Mouse (Mus musculus) gastrocnemius, postnatal 36 days (tissue): Measurements from ENCODE around the gene Tmtc4. TPM values are rescaled to one million over a fixed set of nuclear protein-coding genes. Genes with fewer than 3 reads are reported as not detected.

Experiments
- DNase-seq, 2 experiments: peaks; one replicate each; pipeline ENCODE4 v3.0.0; 2022
- intact Hi-C: fragments of 180-260 bp; cut with DNase I; formaldehyde crosslinking; loops from one replicate; pipeline ENCODE4 v1.15.1; 2025
- total RNA-seq, 2 experiments: library from RNA; stranded (reverse); gene quantifications; 2 replicates each; pipeline ENCODE4 v1.2.3; 2021

Gene Tmtc4
- total RNA-seq, 2 experiments from 2014 or later, result 3.0 to 4.0 TPM

DNA sequence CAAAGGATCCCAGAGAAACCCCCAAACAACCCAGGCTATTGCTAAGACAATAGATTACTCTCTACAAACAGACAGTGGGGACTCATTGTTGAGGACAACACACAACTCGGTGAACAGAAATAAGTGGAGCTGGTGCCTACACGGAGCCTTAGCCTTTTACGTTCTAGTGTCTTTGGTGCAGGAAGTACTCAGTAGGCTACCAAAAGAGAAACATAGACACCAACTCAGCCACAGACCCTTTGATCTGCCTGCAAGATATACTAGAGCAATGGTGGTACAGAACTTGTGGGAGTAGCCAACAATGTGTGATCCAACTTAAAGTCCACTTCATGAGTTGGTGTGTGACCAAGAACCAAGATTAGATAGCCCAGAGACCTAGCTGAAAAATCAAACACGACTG lies 75.8 kb downstream of the Tmtc4 start:
- intact Hi-C loops, result no loop called here
- DNase-seq, result no peak

GRCm38 (mm10) chr14:122905007-122905406 lies 78.8 kb downstream of the Tmtc4 start:
- intact Hi-C loops, result no loop called here
- no peak for DNase-seq

DNA sequence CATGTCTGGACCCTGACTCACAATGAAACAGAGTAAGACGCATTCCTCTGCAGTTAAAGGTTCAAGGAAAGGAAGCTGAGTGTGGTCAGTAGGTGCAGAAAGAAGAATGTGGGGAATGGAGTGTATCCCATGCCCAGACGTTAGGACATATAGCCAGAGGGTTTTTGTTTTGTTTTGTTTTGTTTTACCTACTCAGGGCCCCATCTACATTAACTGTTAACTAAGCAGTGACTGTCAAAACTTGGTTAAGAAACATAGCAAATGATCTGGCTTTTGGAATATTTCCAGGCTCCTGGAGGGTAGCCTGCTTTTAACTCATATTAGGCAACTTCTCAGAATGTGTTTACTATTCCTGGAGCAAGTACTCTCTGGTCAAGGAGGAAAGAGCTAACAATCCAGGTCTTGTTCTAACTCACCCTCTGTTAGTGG lies 79.9 kb downstream of the Tmtc4 start:
- intact Hi-C loops, result no loop called here
- no peak for DNase-seq

- intact Hi-C loops, result no loop called here
These were observed 81.0 kb downstream of the Tmtc4 start for GRCm38 (mm10) chr14:122902884-122903283.

GRCm38 (mm10) chr14:122902136-122902535 lies 81.7 kb downstream of the Tmtc4 start:
- DNase-seq, result no peak
- intact Hi-C loops, result no loop called here

More at GRCm38 (mm10) chr14:122902884-122903283, 81.0 kb downstream of the Tmtc4 start:
- DNase-seq, result peak; percentile 38 to 49

- DNase-seq, result no peak
- intact Hi-C loops, result no loop called here
These were observed 82.1 kb downstream of the Tmtc4 start for GRCm38 (mm10) chr14:122901715-122902114.

- intact Hi-C loops, result no loop called here
- DNase-seq, result no peak
These were observed 82.7 kb downstream of the Tmtc4 start for GRCm38 (mm10) chr14:122901177-122901576.

DNA sequence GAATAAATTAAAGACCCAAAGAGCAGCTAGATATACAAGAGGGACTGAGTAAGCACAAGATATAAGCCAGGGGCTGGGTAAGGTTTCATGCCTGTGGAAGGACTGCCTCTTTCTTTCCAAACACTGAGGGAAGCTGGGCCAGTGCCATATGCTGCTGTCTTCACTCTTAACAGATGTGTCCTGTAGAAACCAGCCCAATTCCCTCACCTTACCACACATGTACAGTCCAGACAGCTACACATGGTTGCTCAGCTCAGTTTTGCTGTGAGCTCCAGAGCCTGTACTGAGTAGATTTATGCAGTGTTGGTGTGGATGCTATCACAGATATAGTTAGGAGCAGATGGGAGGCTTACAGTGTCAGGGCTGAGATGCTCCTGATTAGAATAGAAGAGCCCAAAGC lies 83.2 kb downstream of the Tmtc4 start:
- peak in 1 of 2 experiments; percentile 9 for DNase-seq
- intact Hi-C loops, result no loop called here

DNA sequence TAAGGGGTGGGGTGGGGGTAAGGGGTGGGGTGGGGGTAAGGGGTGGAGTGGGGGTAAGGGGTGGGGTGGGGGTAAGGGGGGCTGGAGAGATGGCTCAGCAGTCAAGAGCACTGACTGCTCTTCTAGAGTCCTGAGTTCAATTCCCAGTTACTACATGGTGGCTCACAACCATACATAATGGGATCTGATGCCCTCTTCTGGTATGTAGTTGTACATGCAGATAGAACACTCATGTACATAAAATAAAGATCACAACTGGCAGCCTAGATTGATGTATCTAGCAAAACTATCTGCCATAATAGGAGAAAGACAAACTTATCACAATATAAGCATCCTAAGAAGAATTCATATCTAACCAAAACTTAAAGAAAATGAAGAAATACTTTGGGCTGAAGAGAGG lies 85.3 kb downstream of the Tmtc4 start:
- intact Hi-C loops, result no loop called here
- no peak for DNase-seq

GRCm38 (mm10) chr14:122896106-122896505 lies 87.7 kb downstream of the Tmtc4 start:
- intact Hi-C loops, result no loop called here
- no peak for DNase-seq

- no peak for DNase-seq
- intact Hi-C loops, result no loop called here
These were observed 92.3 kb downstream of the Tmtc4 start for GRCm38 (mm10) chr14:122891470-122891968.

DNA sequence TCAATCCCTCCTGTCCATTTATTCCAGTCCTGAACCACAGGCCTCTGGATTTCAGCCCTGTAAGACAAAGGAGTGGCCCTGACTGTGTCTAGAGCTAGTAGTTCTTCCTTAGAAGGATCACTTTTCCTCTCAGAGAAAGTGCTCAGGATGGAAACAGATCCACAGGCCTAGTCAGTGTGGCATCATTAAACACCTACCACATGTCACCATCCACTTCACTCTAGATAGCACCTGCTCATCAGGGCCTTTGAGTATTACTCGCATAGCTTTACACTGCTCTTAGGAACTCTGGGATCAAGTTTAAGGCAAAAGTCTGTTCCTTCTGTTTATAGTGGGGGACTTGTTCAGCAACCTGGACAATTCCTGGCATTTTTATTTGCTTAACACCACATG lies 95.4 kb downstream of the Tmtc4 start:
- DNase-seq, result no peak
- intact Hi-C loops, result loop anchor here (10.0 kb wide), 1 partner anchor 694 kb away; no protein-coding TSS in a partner anchor

- intact Hi-C loops, result loop anchor here (10.0 kb wide), 1 partner anchor 693 kb away; no protein-coding TSS in a partner anchor
- no peak for DNase-seq
These were observed 95.9 kb downstream of the Tmtc4 start for GRCm38 (mm10) chr14:122887702-122888479.

GRCm38 (mm10) chr14:122887278-122887677 lies 96.6 kb downstream of the Tmtc4 start:
- intact Hi-C loops, result loop anchor here (10.0 kb wide), 1 partner anchor 692 kb away; no protein-coding TSS in a partner anchor
- DNase-seq, result no peak

GRCm38 (mm10) chr14:122885893-122886292 lies 97.9 kb downstream of the Tmtc4 start:
- no peak for DNase-seq
- intact Hi-C loops, result loop anchor here (10.0 kb wide), 1 partner anchor 691 kb away; no protein-coding TSS in a partner anchor

GRCm38 (mm10) chr14:122883821-122884584 lies 99.8 kb downstream of the Tmtc4 start:
- intact Hi-C loops, result loop anchor here (10.0 kb wide), 1 partner anchor 689 kb away; no protein-coding TSS in a partner anchor
- no peak for DNase-seq

DNA sequence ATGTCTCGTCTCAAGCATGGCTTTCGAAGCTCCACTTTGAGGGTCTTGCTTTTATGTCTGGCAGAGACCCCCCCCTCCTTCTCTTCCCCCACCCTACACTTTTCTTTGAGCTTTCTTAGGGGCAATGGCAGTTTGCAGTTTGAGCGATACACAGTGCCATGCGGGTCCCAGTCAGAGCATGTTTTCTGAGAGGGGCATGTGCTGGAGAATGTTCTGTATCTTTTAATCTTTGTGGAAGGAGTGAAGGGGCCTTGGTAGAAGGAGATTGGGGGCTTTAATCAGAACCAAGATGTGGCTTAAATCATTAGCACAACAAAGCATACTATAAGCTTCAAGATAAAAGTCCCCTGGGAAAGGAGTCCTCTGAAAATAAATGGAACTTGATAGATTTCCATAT lies 100.4 kb downstream of the Tmtc4 start:
- DNase-seq, result no peak
- intact Hi-C loops, result loop anchor here (10.0 kb wide), 1 partner anchor 689 kb away; no protein-coding TSS in a partner anchor

GRCm38 (mm10) chr14:122882795-122883409 lies 100.9 kb downstream of the Tmtc4 start:
- intact Hi-C loops, result loop anchor here (10.0 kb wide), 1 partner anchor 688 kb away; no protein-coding TSS in a partner anchor
- DNase-seq, result no peak

DNA sequence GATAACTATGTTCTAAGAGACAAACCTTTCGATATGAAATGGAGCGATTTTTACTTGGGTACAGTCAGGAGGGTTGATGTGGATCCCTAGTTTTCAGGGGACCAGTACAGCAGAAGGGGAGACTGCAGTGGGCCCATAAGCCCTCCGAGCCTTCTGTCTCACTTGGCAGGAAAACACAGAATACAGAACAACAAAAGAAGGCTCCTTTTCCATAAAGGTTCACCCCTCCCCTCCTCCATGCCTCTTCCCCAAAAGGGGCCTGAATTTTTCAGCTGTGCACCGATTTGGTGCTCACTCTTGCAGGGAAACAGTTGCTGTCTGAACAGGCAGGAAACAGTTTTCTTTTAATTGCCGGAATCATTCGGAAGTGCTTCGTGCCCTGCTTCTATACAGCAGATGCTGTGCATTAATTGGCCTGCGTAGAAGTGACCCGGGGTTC lies 101.6 kb downstream of the Tmtc4 start:
- DNase-seq, result no peak
- intact Hi-C loops, result loop anchor here (10.0 kb wide), 1 partner anchor 687 kb away; no protein-coding TSS in a partner anchor

- intact Hi-C loops, result loop anchor here (10.0 kb wide), 1 partner anchor 687 kb away; no protein-coding TSS in a partner anchor
- no peak for DNase-seq
These were observed 102.1 kb downstream of the Tmtc4 start for GRCm38 (mm10) chr14:122881699-122882098.
